In genomic region chr7:138968010-138968620, GRCm38 (mm10) we compare ENCODE assay signal across 15 mouse cellular contexts. TPM values are rescaled to one million over a fixed set of nuclear protein-coding genes. Genes with fewer than 3 reads are reported as not detected.
DNase-seq lines count a peak whose midpoint lies in the region; ATAC-seq lines count a peak whose summit lies in the region.
"Had no signal": no experiment of that assay in that cellular context is flagged by ENCODE, and none has a peak within 500 bp of the region (broad histone marks: within the 10 kb centered on the region; RNA-seq: fewer than 3 reads in every experiment).

No protein-coding gene starts in this region.

- no peak for ATAC-seq in kidney, embryonic 16.5 days (ENCODE audit: low FRiP score, low TSS enrichment)
- no peak for ATAC-seq in megakaryocyte progenitor cell, adult 5-6 weeks (replicated peaks; ENCODE audit: poor library complexity)
- ATAC-seq: forebrain, embryonic 16.5 days had no signal

- H3K36me3 ChIP-seq in kidney, embryonic 16.5 days (ENCODE audit: insufficient read depth, low read length): no peaks in the 10 kb centered on the region
- H3K36me3 ChIP-seq: heart, embryonic 10.5 days; liver, embryonic 13.5 days had no signal

- intact Hi-C loops in left cerebral cortex, postnatal 4 days (cut with DNase I): no loop called here

- H3K4me1 ChIP-seq in kidney, embryonic 16.5 days (ENCODE audit: insufficient read depth, low read length): no peaks in the 10 kb centered on the region
- H3K4me1 ChIP-seq: liver, embryonic 13.5 days had no signal

- WGBS in kidney, embryonic 16.5 days: 64% methylated on average over 13 of the region's 13 CpGs

- no peaks in the 10 kb centered on the region for H3K9me3 ChIP-seq in kidney, embryonic 16.5 days (ENCODE audit: low read length)
- H3K9me3 ChIP-seq: heart, embryonic 10.5 days; liver, embryonic 13.5 days had no signal

- H3K27me3 ChIP-seq in kidney, embryonic 16.5 days (ENCODE audit: insufficient read depth, low read length): no peaks in the 10 kb centered on the region
- H3K27me3 ChIP-seq: liver, embryonic 13.5 days had no signal

- peak; percentile 35 for DNase-seq in adrenal gland, adult 2 months
- no peak for DNase-seq in adrenal gland, postnatal 10 days
- DNase-seq in left cerebral cortex, adult 11 months (ENCODE audit: low spot score): peak; percentile 31
- no peak for DNase-seq in left cerebral cortex, postnatal 4 days
- peak; percentile 54 to 65 for DNase-seq in layer of hippocampus, adult 8-10 months (ENCODE audit: low spot score in 2 of 2)
- peak; percentile 34 for DNase-seq in right cerebral cortex, postnatal 14 days
- DNase-seq: kidney, postnatal 10 days; liver, embryonic 13.5 days; thymus, postnatal 14 days had no signal

- H3K27ac ChIP-seq in kidney, embryonic 16.5 days (ENCODE audit: low read length): no peak overlapping the region
- H3K27ac ChIP-seq: heart, embryonic 10.5 days; hindbrain, embryonic 14.5 days; liver, embryonic 13.5 days; macrophage had no signal

- H3K4me2 ChIP-seq in kidney, embryonic 16.5 days (replicated peaks; ENCODE audit: low read depth, low read length): no peak overlapping the region
- H3K4me2 ChIP-seq: hindbrain, embryonic 14.5 days; liver, embryonic 13.5 days had no signal

- no peak overlapping the region for H3K9ac ChIP-seq in kidney, embryonic 16.5 days (replicated peaks; ENCODE audit: low read length)
- H3K9ac ChIP-seq: hindbrain, embryonic 14.5 days; liver, embryonic 13.5 days had no signal

- H3K4me3 ChIP-seq in kidney, embryonic 16.5 days (ENCODE audit: low read length): no peak overlapping the region
- H3K4me3 ChIP-seq: heart, embryonic 10.5 days; liver, embryonic 13.5 days had no signal

RNA-seq across cellular contexts. Expression of gene Jakmip3, which starts 27.6 kb away (rescaled TPM):
- 1 to 10 TPM; 5.2 to 7.3 TPM for total RNA-seq in adrenal gland, adult 2 months (2021)
- 3.4 and 6.9 TPM in 2 replicates for polyA plus RNA-seq in adrenal gland, adult 2 months (2012; rRNA removed)
- 1 to 10 TPM; 2.1 to 3.5 TPM for total RNA-seq in adrenal gland, postnatal 10 days (2021)
- 10 to 100 TPM; 42.1 to 42.6 TPM for total RNA-seq in left cerebral cortex, postnatal 4 days (2021)
- total RNA-seq in layer of hippocampus, adult 8-10 months (2022): 10 to 100 TPM; 51.6 to 59.5 (median 52.6) TPM
- 0.22 TPM in 2 replicates for polyA plus RNA-seq in kidney, embryonic 16.5 days (2015; fragmentation: Nextera tagmentation; extraction: Ambion mirVana)
- not detected in 2 replicates for total RNA-seq in megakaryocyte progenitor cell, adult 5-6 weeks (2015)
- total RNA-seq in megakaryocyte progenitor cell, adult 5-6 weeks (2017): not detected in 2 replicates
- polyA plus RNA-seq: liver, embryonic 13.5 days; macrophage had no signal

RNA-seq across cellular contexts. Expression of gene Bnip3, which starts 58.8 kb away (rescaled TPM):
- total RNA-seq in adrenal gland, adult 2 months (2021): 100 to 1,000 TPM; 220 to 303 TPM
- 107 and 126 TPM in 2 replicates for polyA plus RNA-seq in adrenal gland, adult 2 months (2012; rRNA removed)
- 100 to 1,000 TPM; 167 to 263 TPM for total RNA-seq in adrenal gland, postnatal 10 days (2021)
- 10 to 100 TPM; 57.0 to 58.0 TPM for total RNA-seq in left cerebral cortex, postnatal 4 days (2021)
- total RNA-seq in layer of hippocampus, adult 8-10 months (2022): 100 to 1,000 TPM; 112 to 124 (median 117) TPM
- polyA plus RNA-seq in kidney, embryonic 16.5 days (2015; fragmentation: Nextera tagmentation; extraction: Ambion mirVana): 115 and 117 TPM in 2 replicates
- total RNA-seq in megakaryocyte progenitor cell, adult 5-6 weeks (2015): 21.0 and 26.4 TPM in 2 replicates
- 17.5 and 18.7 TPM in 2 replicates for total RNA-seq in megakaryocyte progenitor cell, adult 5-6 weeks (2017)

Comparison
In these comparisons a context has a peak if more than half of its experiments do, and no peak if none do; other contexts are left out.
1. DNase-seq: peak in adrenal gland, adult 2 months (single experiment), left cerebral cortex, adult 11 months (single experiment), layer of hippocampus, adult 8-10 months (2 of 2) and right cerebral cortex, postnatal 14 days (single experiment); none in adrenal gland, postnatal 10 days (single experiment) and left cerebral cortex, postnatal 4 days (single experiment).
2. RNA of gene Jakmip3, which starts 27.6 kb away (total RNA-seq): 51.6 to 59.5 TPM in layer of hippocampus, adult 8-10 months and 42.1 to 42.6 TPM in left cerebral cortex, postnatal 4 days; 5.2 to 7.3 TPM in adrenal gland, adult 2 months, 2.1 to 3.5 TPM in adrenal gland, postnatal 10 days and not detected in megakaryocyte progenitor cell, adult 5-6 weeks; every median in the first group is over 4 times any median in the second.